Mouse (Mus musculus): ENCODE data around the gene Nmnat3. TPM values are rescaled to one million over a fixed set of nuclear protein-coding genes. Genes with fewer than 3 reads are reported as not detected.
A peak's percentile ranks its signal among the peaks of the same experiment; 100 is the strongest.

Gene Nmnat3
- polyA plus RNA-seq, 1 experiment from 2014 or later, result 35.2 TPM

DNA sequence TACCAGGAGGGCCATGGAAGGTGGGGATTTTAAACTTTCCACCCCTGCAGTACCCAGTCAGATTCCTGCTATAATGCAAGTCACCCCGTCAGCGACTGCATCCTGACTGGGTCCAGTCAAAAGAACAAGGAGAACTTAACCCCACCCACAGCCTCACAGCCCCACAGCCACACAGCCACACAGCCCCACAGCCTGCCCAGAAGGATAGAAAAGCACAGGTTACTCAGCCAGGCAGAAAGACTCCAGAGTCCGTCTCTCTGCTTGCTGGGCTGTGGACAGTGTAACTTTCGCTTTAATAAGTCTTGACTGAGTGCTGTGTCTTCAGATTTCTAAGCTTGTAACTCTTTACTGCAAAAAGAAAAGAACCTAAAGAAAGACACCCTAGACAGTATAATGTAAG is 53.2 kb downstream of the Nmnat3 start:
- 87% methylated on average over 4 of the region's 4 CpGs for WGBS (ENCODE audit: insufficient replicate concordance)
- H3K4me1 ChIP-seq, result peaks cover 19% of the 10 kb centered on the region; the same call in 1 of the 2 replicates
- no peak for ATAC-seq

DNA sequence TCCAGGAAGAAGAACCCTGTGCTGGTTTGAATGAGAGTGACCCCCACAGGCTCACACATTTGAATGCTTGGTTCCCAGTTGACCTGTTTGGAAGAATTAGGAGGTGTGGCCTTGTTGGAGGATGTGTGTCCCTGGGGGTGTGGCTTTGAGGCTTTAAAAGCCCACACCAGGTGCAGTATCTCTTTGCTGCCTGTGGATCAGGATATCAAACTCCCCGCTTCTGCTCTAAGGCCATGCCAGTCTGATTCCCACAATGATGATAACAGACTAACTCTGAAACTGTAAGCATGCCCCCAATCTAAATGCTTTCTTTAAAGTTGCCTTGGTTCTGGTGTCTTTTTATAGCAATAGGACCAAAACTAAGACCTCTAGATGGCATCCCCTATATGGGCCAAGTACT is 58.6 kb downstream of the Nmnat3 start:
- Histone ChIP-seq H3K9ac (no peak overlapping the region), H3K27me3 (replicated peaks) (no peaks in the 10 kb centered on the region), H3K4me2 (no peak overlapping the region), H3K4me1 (0 out of 2 replicates have a peak, but pooled peaks cover 4% of the 10 kb centered on the region), H3K4me3 (no peak overlapping the region), H3K9me3 (replicated peaks) (no peaks in the 10 kb centered on the region), H3K27ac (no peak overlapping the region), H3K36me3 (peaks cover 58% of the 10 kb centered on the region)
- WGBS (ENCODE audit: insufficient replicate concordance), result 67% methylated on average over 1 of the region's 1 CpGs
- ATAC-seq, result no peak

More for the DNA sequence above, 53.2 kb downstream of the Nmnat3 start:
- Histone ChIP-seq H3K9me3 (replicated peaks) (no peaks in the 10 kb centered on the region), H3K36me3 (peaks cover 32% of the 10 kb centered on the region), H3K9ac (no peak overlapping the region), H3K27me3 (replicated peaks) (no peaks in the 10 kb centered on the region), H3K4me3 (no peak overlapping the region), H3K4me2 (no peak overlapping the region), H3K27ac (no peak overlapping the region)

DNA sequence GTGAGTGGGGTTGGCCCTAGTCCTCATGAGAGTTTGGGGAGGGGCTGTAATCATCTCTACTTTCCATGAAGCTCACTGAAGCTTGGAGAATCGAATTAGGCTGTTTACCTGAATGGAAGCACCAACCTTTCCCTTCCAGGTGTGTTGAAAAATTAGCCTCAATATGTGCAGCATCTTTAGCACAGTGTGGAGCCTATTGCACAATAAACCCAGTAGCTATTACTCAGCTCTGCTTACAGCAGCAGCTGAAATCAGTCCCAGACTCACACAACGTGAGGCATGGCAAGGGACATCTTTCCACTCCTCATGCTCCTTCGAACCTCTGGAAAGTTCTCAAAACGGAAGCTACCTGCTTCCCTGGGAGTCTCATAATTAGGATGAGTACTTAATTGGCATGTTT is 59.0 kb downstream of the Nmnat3 start:
- Histone ChIP-seq H3K27ac (no peak overlapping the region), H3K9me3 (replicated peaks) (no peaks in the 10 kb centered on the region), H3K4me2 (no peak overlapping the region), H3K36me3 (peaks cover 55% of the 10 kb centered on the region), H3K27me3 (replicated peaks) (no peaks in the 10 kb centered on the region), H3K9ac (no peak overlapping the region), H3K4me1 (no peaks in the 10 kb centered on the region), H3K4me3 (no peak overlapping the region)
- ATAC-seq, result no peak
- WGBS (ENCODE audit: insufficient replicate concordance), result 78% methylated on average over 4 of the region's 4 CpGs

DNA sequence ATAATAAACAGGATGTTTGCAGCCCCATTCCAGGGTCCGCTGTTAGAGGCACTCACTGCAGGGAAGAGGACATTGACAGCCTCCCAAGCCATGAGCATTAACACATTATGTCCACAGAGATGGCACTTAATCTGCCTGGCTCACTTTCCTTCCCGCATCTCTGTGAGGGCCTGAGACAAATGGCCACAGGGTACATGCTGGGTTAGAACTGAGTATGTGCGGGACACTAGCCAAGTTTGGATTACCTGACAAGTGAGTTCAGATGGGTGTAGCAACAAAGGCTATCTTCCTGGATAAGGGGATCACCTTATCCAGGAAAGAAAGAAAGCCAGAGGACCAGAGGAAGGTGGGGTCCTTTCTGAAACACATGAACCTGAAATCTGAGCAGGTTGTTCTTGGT is 59.8 kb downstream of the Nmnat3 start:
- H3K9me3 ChIP-seq (replicated peaks), result no peaks in the 10 kb centered on the region
- H3K4me2 ChIP-seq, result no peak overlapping the region
- no peak overlapping the region for H3K4me3 ChIP-seq
- no peaks in the 10 kb centered on the region for H3K27me3 ChIP-seq (replicated peaks)
- 0 out of 2 replicates have a peak, but pooled peaks cover 2% of the 10 kb centered on the region for H3K4me1 ChIP-seq
- H3K9ac ChIP-seq, result no peak overlapping the region
- H3K27ac ChIP-seq, result no peak overlapping the region
- 89% methylated on average over 3 of the region's 3 CpGs for WGBS (ENCODE audit: insufficient replicate concordance)
- no peak for ATAC-seq
- H3K36me3 ChIP-seq, result peaks cover 51% of the 10 kb centered on the region

DNA sequence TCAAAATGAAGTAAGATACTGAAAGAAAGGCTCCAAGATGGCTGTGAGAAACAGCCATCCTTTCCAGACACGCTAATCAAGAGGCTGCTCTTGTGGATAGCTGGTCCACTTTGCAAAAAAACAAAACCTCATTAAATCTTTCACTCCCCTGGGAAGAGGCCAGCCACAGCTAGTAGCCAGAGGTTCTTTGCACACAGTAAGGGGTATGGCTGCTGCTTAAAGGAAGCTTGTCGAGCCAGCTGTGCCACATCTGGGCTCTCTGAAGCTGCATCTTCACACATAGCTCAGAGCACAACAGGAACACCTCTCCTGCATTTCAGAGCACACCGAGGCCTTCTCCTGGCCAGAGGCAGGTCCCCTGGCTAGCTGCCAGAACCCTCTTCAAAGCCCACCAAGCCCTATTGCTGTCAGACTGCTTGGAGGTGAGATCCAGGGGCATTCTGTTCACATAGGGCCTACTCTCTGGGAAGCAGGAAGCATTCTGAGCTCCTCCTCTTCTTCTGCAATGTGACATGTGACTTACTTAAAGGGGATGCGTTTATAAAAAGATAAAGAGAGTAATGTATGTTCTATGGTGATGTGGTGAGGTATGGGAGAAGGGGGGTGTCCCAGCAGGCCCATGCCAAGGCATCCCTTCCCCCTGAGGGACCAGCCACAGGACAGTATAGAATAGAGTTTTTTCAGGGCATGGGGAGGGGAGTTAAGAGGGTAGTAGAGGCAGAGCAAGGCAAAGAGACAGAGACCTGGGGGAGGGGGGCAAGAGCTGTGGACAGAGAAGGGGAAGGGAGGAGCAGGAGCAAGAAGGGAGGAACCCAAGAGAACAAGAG is 63.3 kb downstream of the Nmnat3 start:
- Histone ChIP-seq H3K27ac (no peak overlapping the region), H3K4me1 (0 out of 2 replicates have a peak, but pooled peaks cover 3% of the 10 kb centered on the region), H3K9me3 (replicated peaks) (no peaks in the 10 kb centered on the region), H3K27me3 (replicated peaks) (no peaks in the 10 kb centered on the region), H3K9ac (no peak overlapping the region), H3K36me3 (peaks cover 54% of the 10 kb centered on the region), H3K4me2 (no peak overlapping the region), H3K4me3 (no peak overlapping the region)
- 39% methylated on average over 4 of the region's 4 CpGs for WGBS (ENCODE audit: insufficient replicate concordance)
- peak; percentile 8; the same call in 1 of the 2 replicates for ATAC-seq

DNA sequence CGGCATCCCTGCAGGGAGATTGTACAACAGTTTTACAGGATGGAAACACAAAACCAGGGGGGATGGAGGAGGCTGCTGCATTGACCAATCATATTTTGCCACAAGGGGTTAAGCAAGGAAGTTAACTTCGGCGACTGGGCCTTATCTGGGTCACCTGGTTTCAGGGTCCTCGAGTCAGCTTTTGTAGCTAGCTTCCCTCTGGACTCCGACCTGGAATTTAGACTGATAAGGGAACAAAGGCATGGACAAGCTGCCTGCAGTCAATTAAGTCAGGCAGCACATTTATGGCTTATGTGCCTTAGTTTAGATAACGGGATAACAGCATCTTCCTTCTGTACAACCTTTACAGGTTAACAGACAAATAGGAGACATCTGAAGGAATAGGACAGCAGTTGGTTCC is 65.1 kb downstream of the Nmnat3 start:
- 61% methylated on average over 6 of the region's 6 CpGs for WGBS (ENCODE audit: insufficient replicate concordance)
- no peak for ATAC-seq
- H3K9ac ChIP-seq, result no peak overlapping the region

DNA sequence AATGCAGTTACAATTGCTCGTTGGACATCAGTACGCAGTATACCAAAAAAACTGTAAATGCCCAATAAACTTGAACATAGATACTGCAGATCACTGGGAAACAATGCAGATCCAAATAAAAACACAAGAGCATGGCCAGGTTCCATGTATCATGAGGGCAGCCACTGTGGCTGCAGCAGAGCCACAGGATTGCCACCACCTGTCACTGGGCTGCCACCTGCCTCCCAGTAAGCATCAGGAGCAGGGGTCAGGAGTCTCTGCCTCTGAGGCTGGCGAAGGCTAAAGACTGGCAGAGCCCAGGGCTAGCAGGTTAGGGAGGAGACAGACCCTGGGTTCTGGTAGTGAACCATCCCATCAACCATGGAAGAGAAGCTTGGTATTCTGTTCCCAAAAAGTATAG is 67.7 kb downstream of the Nmnat3 start:
- Histone ChIP-seq H3K4me2 (no peak overlapping the region), H3K4me1 (0 out of 2 replicates have a peak, but pooled peaks cover 3% of the 10 kb centered on the region), H3K27ac (no peak overlapping the region), H3K9ac (no peak overlapping the region), H3K4me3 (no peak overlapping the region), H3K36me3 (peaks cover 44% of the 10 kb centered on the region), H3K27me3 (replicated peaks) (no peaks in the 10 kb centered on the region), H3K9me3 (replicated peaks) (no peaks in the 10 kb centered on the region)
- no peak for ATAC-seq
- WGBS (ENCODE audit: insufficient replicate concordance), result 92% methylated on average over 3 of the region's 3 CpGs

More for the DNA sequence above, 65.1 kb downstream of the Nmnat3 start:
- no peak overlapping the region for H3K4me3 ChIP-seq
- no peak overlapping the region for H3K27ac ChIP-seq
- no peaks in the 10 kb centered on the region for H3K9me3 ChIP-seq (replicated peaks)
- H3K36me3 ChIP-seq, result peaks cover 51% of the 10 kb centered on the region
- H3K4me2 ChIP-seq, result no peak overlapping the region
- no peaks in the 10 kb centered on the region for H3K27me3 ChIP-seq (replicated peaks)
- 0 out of 2 replicates have a peak, but pooled peaks cover 3% of the 10 kb centered on the region for H3K4me1 ChIP-seq

DNA sequence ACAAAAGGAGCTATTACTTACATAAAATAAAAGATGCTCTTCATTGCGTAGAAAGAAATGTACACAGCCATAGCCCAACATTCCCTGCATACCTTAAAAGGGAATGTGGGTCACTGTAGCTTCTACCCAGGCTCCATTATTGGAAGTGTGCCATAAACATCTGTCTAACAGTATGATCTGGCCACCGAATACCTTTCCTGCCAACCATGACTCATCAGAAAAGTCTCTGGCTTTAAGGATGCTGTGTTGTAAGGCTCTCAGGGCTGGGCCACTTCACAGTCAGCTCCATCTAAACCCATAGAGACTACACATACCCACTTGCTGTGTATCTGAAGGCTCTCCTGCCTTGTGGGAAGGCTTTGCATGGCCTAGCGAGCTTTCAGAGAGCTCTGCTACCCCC is 73.8 kb downstream of the Nmnat3 start:
- Histone ChIP-seq H3K27me3 (replicated peaks) (no peaks in the 10 kb centered on the region), H3K4me3 (no peak overlapping the region), H3K36me3 (peaks cover 61% of the 10 kb centered on the region), H3K27ac (0 out of 2 replicates have a peak overlapping the region, but pooled peaks have one; percentile 19), H3K9me3 (replicated peaks) (no peaks in the 10 kb centered on the region), H3K4me1 (peaks cover 8% of the 10 kb centered on the region; the same call in 1 of the 2 replicates), H3K9ac (no peak overlapping the region), H3K4me2 (no peak overlapping the region)
- peak; percentile 49 for ATAC-seq
- 62% methylated on average over 3 of the region's 3 CpGs for WGBS (ENCODE audit: insufficient replicate concordance)

DNA sequence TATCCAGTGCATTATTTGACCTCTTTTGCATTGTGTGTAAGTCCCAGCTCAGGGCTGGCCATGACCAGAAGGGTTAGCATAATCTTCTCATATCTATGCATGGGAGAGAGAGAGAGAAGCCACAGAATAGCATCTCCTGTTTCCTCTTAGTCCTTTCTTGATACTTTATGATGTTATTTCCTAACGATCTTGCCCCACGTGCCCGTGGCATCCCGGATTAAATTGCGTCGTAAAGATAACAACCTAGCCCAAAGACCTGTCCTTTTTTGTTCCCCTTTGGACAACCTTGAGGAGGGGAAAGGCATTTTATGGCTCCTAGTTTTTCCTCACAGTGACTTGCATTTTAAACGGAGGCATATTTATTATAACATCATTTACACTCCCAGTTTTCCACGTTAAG is 78.8 kb downstream of the Nmnat3 start:
- Histone ChIP-seq H3K9ac (no peak overlapping the region), H3K27ac (no peak overlapping the region), H3K4me2 (no peak overlapping the region), H3K4me1 (peaks cover 7% of the 10 kb centered on the region; the same call in 1 of the 2 replicates), H3K9me3 (replicated peaks) (no peaks in the 10 kb centered on the region), H3K36me3 (peaks cover 58% of the 10 kb centered on the region), H3K27me3 (replicated peaks) (no peaks in the 10 kb centered on the region), H3K4me3 (no peak overlapping the region)
- ATAC-seq, result no peak
- WGBS (ENCODE audit: insufficient replicate concordance), result 83% methylated on average over 8 of the region's 8 CpGs

DNA sequence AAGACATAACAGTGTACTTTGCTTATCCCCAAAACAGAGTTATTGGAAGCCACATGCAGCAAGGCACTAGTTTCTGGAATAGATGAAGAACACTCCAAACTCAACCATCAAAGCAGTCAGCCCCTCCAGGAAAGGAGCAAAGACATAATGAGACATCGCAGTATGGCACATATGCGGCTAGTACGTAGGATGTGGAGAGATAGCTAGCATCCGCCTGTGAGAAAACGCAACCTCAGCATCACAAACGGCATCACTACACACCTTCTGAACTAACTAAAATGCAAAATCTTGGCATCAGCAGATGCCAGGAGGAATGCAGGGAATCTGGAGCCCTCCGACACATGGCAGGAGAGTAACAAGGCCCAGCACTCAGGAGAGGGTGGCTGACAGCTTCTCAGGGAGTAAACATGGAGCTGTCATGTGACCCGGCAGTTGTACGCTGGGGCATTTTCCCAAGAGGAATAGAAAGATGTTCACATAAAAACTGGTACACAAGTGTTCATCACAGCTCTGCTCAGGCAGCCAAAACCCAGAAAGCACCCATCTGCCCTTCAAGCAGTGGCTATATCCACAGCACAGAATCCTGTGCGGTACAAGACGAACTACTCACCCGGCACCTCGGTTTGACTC is 80.2 kb downstream of the Nmnat3 start:
- no peaks in the 10 kb centered on the region for H3K27me3 ChIP-seq (replicated peaks)
- no peak overlapping the region for H3K4me3 ChIP-seq
- 0 out of 2 replicates have a peak, but pooled peaks cover 5% of the 10 kb centered on the region for H3K4me1 ChIP-seq
- H3K9ac ChIP-seq, result no peak overlapping the region
- no peak overlapping the region for H3K4me2 ChIP-seq
- WGBS (ENCODE audit: insufficient replicate concordance), result 92% methylated on average over 13 of the region's 13 CpGs
- no peaks in the 10 kb centered on the region for H3K9me3 ChIP-seq (replicated peaks)
- H3K36me3 ChIP-seq, result peaks cover 51% of the 10 kb centered on the region
- no peak overlapping the region for H3K27ac ChIP-seq
- ATAC-seq, result no peak

DNA sequence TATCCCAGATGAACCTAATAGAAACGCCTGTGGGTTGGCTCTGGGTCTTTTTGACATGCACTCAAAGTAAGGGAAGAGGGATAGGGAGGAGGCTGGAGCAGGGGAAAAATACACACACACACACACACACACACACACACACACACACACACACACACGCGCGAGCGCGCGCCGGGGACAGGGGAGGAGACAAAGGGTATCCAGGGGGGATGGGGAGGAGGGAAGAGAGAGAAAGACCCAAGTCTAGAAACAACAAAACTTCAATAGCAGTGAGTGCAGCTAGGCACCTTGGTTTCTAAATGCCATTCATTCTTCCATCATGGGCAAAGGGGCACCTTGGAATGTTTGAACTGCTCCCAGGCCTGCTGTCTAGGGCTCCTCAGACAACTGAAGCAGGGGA is 82.5 kb downstream of the Nmnat3 start:
- ATAC-seq, result no peak
- H3K4me3 ChIP-seq, result no peak overlapping the region
- H3K27ac ChIP-seq, result no peak overlapping the region
- H3K27me3 ChIP-seq (replicated peaks), result no peaks in the 10 kb centered on the region
- WGBS (ENCODE audit: insufficient replicate concordance), result 50% methylated on average over 1 of the region's 8 CpGs
- H3K9ac ChIP-seq, result no peak overlapping the region
- no peak overlapping the region for H3K4me2 ChIP-seq
- no peaks in the 10 kb centered on the region for H3K9me3 ChIP-seq (replicated peaks)
- no peaks in the 10 kb centered on the region for H3K4me1 ChIP-seq
- peaks cover 43% of the 10 kb centered on the region for H3K36me3 ChIP-seq

DNA sequence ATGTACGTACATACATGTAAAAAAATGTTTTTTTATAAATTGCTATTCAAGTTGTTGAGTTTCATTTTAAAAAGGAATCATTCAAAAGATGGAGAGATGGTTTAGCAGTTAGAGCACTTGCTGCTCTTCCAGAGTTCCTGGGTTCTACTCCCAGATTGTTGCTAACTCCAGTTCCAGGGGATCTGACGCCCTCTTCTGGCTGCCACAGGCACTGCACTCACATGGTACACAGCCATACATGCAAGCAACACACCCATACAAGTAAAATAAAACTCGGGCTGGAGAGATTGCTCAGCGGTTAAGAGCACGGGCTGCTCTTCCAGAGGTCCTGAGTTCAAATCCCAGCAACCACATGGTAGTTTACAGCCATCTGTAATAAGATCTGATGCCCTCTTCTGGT is 86.1 kb downstream of the Nmnat3 start:
- no peak overlapping the region for H3K4me2 ChIP-seq
- H3K36me3 ChIP-seq, result peaks cover 28% of the 10 kb centered on the region
- 87% methylated on average over 5 of the region's 5 CpGs for WGBS (ENCODE audit: insufficient replicate concordance)
- H3K9ac ChIP-seq, result no peak overlapping the region
- H3K4me3 ChIP-seq, result no peak overlapping the region
- no peak overlapping the region for H3K27ac ChIP-seq
- no peak for ATAC-seq
- H3K9me3 ChIP-seq (replicated peaks), result no peaks in the 10 kb centered on the region
- H3K27me3 ChIP-seq (replicated peaks), result no peaks in the 10 kb centered on the region
- H3K4me1 ChIP-seq, result no peaks in the 10 kb centered on the region
